Mouse (Mus musculus): ENCODE results near the gene Pomgnt2. TPM values are rescaled to one million over a fixed set of nuclear protein-coding genes. Genes with fewer than 3 reads are reported as not detected.

Pomgnt2 gene
- total and polyA plus RNA-seq, 3 experiments = not detected

GRCm38 (mm10) chr9:122030706-122031105, 33.8 kb upstream of the Pomgnt2 start:
- no peak for TF ChIP-seq ETS1 (IDR thresholded peaks at IDR 0.05; ENCODE audit: low read depth, low read length)
- TF ChIP-seq ZNF384 (IDR thresholded peaks at IDR 0.05; ENCODE audit: low read depth, low read length) = no peak
- no peak for TF ChIP-seq GATA1 (IDR thresholded peaks at IDR 0.05; ENCODE audit: low read depth, low read length)
- no peak for TF ChIP-seq POLR2A (IDR thresholded peaks at IDR 0.05; ENCODE audit: control insufficient read depth in 1 of 2, insufficient read depth in 1 of 2, low read depth in 1 of 2, low read length in 2 of 2, poor library complexity in 1 of 2)
- no peak for TF ChIP-seq MXI1 (IDR thresholded peaks at IDR 0.05; ENCODE audit: low read depth, low read length)
- TF ChIP-seq RAD21 (IDR thresholded peaks at IDR 0.05; ENCODE audit: low read depth, low read length) = no peak
- TF ChIP-seq ZMIZ1 (IDR thresholded peaks at IDR 0.05; ENCODE audit: low read depth, low read length) = no peak
- TF ChIP-seq SIN3A (IDR thresholded peaks at IDR 0.05; ENCODE audit: low read length) = no peak
- TF ChIP-seq ZKSCAN1 (IDR thresholded peaks at IDR 0.05; ENCODE audit: low read depth, low read length) = no peak
- TF ChIP-seq CHD1 (IDR thresholded peaks at IDR 0.05; ENCODE audit: low read depth, low read length) = no peak
- TF ChIP-seq E2F4 (IDR thresholded peaks at IDR 0.05; ENCODE audit: borderline replicate concordance, low read depth, low read length) = no peak
- TF ChIP-seq MEF2A (IDR thresholded peaks at IDR 0.05; ENCODE audit: extremely low read depth, insufficient replicate concordance, low read depth, low read length, poor library complexity, severe bottlenecking) = no peak
- TF ChIP-seq MAZ (IDR thresholded peaks at IDR 0.05; ENCODE audit: low read depth, low read length) = no peak
- TF ChIP-seq BHLHE40 (IDR thresholded peaks at IDR 0.05; ENCODE audit: borderline replicate concordance, low read depth, low read length) = no peak
- TF ChIP-seq CHD2 (IDR thresholded peaks at IDR 0.05; ENCODE audit: low read length) = no peak
- TF ChIP-seq POLR2AphosphoS5 (IDR thresholded peaks at IDR 0.05; ENCODE audit: borderline replicate concordance, low read depth, low read length) = no peak
- TF ChIP-seq POLR2AphosphoS2 (IDR thresholded peaks at IDR 0.05; ENCODE audit: low read length) = no peak
- H3K9ac ChIP-seq (ENCODE audit: control insufficient read depth, low read depth, low read length, poor library complexity, severe bottlenecking) = no peak overlapping the region
- no peak for DNase-seq (ENCODE audit: low read depth, low spot score)
- no peaks in the 10 kb centered on the region for H3K4me1 ChIP-seq (ENCODE audit: control insufficient read depth in 1 of 2, insufficient read depth in 2 of 2, low read length in 2 of 2)
- H3K4me3 ChIP-seq (ENCODE audit: control insufficient read depth in 1 of 2, insufficient read depth in 1 of 2, low read depth in 2 of 2, low read length in 2 of 2) = no peak overlapping the region
- H3K9me3 ChIP-seq (replicated peaks; ENCODE audit: insufficient read depth, low read length) = no peaks in the 10 kb centered on the region
- H3K27ac ChIP-seq (ENCODE audit: control insufficient read depth, low read depth, low read length) = no peak overlapping the region
- no peaks in the 10 kb centered on the region for H3K36me3 ChIP-seq (ENCODE audit: control insufficient read depth in 1 of 2, insufficient read depth in 2 of 2, low read length in 2 of 2)
- no peaks in the 10 kb centered on the region for H3K79me2 ChIP-seq (ENCODE audit: control insufficient read depth, insufficient read depth, low read length, poor library complexity)
- H3K27me3 ChIP-seq (ENCODE audit: control insufficient read depth in 1 of 2, insufficient read depth in 2 of 2, low read length in 2 of 2) = no peaks in the 10 kb centered on the region

GRCm38 (mm10) chr9:122029765-122030164, 32.9 kb upstream of the Pomgnt2 start:
- H3K9me3 ChIP-seq (replicated peaks; ENCODE audit: insufficient read depth, low read length) = no peaks in the 10 kb centered on the region
- H3K4me1 ChIP-seq (ENCODE audit: control insufficient read depth in 1 of 2, insufficient read depth in 2 of 2, low read length in 2 of 2) = no peaks in the 10 kb centered on the region
- no peak overlapping the region for H3K9ac ChIP-seq (ENCODE audit: control insufficient read depth, low read depth, low read length, poor library complexity, severe bottlenecking)
- no peaks in the 10 kb centered on the region for H3K36me3 ChIP-seq (ENCODE audit: control insufficient read depth in 1 of 2, insufficient read depth in 2 of 2, low read length in 2 of 2)
- no peak overlapping the region for H3K27ac ChIP-seq (ENCODE audit: control insufficient read depth, low read depth, low read length)
- no peak overlapping the region for H3K4me3 ChIP-seq (ENCODE audit: control insufficient read depth in 1 of 2, insufficient read depth in 1 of 2, low read depth in 2 of 2, low read length in 2 of 2)
- no peaks in the 10 kb centered on the region for H3K27me3 ChIP-seq (ENCODE audit: control insufficient read depth in 1 of 2, insufficient read depth in 2 of 2, low read length in 2 of 2)
- DNase-seq (ENCODE audit: low read depth, low spot score) = no peak
- H3K79me2 ChIP-seq (ENCODE audit: control insufficient read depth, insufficient read depth, low read length, poor library complexity) = no peaks in the 10 kb centered on the region
- no peak for TF ChIP-seq MAX (IDR thresholded peaks at IDR 0.05; ENCODE audit: low read length)

Measured in MEL (cell line).